Mouse (Mus musculus): ENCODE results near the gene Skint5.
"Not testable (repeated sequence)": the region's sequence is repeated elsewhere in the genome, so short reads cannot be mapped to it uniquely, and the experiment has no call there.

Gene Skint5

GRCm38 (mm10) chr4:113999403-113999802 is at the start of gene Skint5:
Gene Skint5 (minus strand): TSS chr4:113999503.
- no peak for DNase-seq (ENCODE audit: low read depth, low spot score)

- no peak for DNase-seq (ENCODE audit: low read depth, low spot score)
Measured at GRCm38 (mm10) chr4:113957343-113957742, 42.0 kb downstream of the Skint5 start.

GRCm38 (mm10) chr4:113764182-113764581 is 235.1 kb downstream of the Skint5 start:
- no peak for DNase-seq (ENCODE audit: low read depth, low spot score)

GRCm38 (mm10) chr4:113763684-113764083 is 235.6 kb downstream of the Skint5 start:
- DNase-seq (ENCODE audit: low read depth, low spot score): no peak

- DNase-seq (ENCODE audit: low read depth, low spot score): not testable (repeated sequence)
Measured at GRCm38 (mm10) chr4:113448230-113448629, 551.1 kb downstream of the Skint5 start.
